Mouse (Mus musculus) MEL (cell line): ENCODE data around the gene Crb1. TPM values are rescaled to one million over a fixed set of nuclear protein-coding genes. Genes with fewer than 3 reads are reported as not detected.

Experiments used
- DNase-seq: peaks from one replicate; pipeline ENCODE4 v3.0.0; 2011; ENCODE audit warnings: low read depth, low spot score
- H3K27ac ChIP-seq: 2 replicates; pipeline ENCODE4 v1.5.1; 2012; ENCODE audit warnings: low read depth, mild to moderate bottlenecking, control low read depth, low read length, moderate library complexity; ENCODE audit not compliant: control insufficient read depth
- H3K27me3 ChIP-seq, 2 experiments: fragments of 150-350 bp in 1 of 2; sonication (generic) in 1 of 2; 2 replicates each; pipeline ENCODE4 v1.6.1; 2012; ENCODE audit warnings: low read length in 2 of 2, mild to moderate bottlenecking in 2 of 2, improper control_type of control experiment in 1 of 2, moderate library complexity in 1 of 2; ENCODE audit not compliant: insufficient read depth in 2 of 2, control insufficient read depth in 1 of 2
- H3K36me3 ChIP-seq, 2 experiments: 2 replicates each; pipeline ENCODE4 v1.6.1; 2012 to 2014; ENCODE audit warnings: low read length in 2 of 2, improper control_type of control experiment in 1 of 2, inconsistent platforms in 1 of 2, mild to moderate bottlenecking in 1 of 2; ENCODE audit not compliant: insufficient read depth in 2 of 2, control insufficient read depth in 1 of 2
- H3K4me1 ChIP-seq, 2 experiments: fragments of 150-350 bp in 1 of 2; sonication (generic) in 1 of 2; 2 replicates each; pipeline ENCODE4 v1.6.1; 2012; ENCODE audit warnings: low read length in 2 of 2, improper control_type of control experiment in 1 of 2, mild to moderate bottlenecking in 1 of 2; ENCODE audit not compliant: insufficient read depth in 2 of 2, control insufficient read depth in 1 of 2
- H3K4me3 ChIP-seq, 2 experiments: fragments of 150-350 bp in 1 of 2; sonication (generic) in 1 of 2; 2 replicates each; pipeline ENCODE4 v1.5.1; 2012; ENCODE audit warnings: low read depth in 2 of 2, low read length in 2 of 2, mild to moderate bottlenecking in 2 of 2, moderate library complexity in 2 of 2, control low read depth in 1 of 2, improper control_type of control experiment in 1 of 2; ENCODE audit not compliant: control insufficient read depth in 1 of 2, insufficient read depth in 1 of 2
- H3K79me2 ChIP-seq: 2 replicates; pipeline ENCODE4 v1.6.1; 2012; ENCODE audit warnings: mild to moderate bottlenecking, low read length, moderate library complexity; ENCODE audit not compliant: control insufficient read depth, poor library complexity, insufficient read depth
- H3K9ac ChIP-seq: 2 replicates; pipeline ENCODE4 v1.6.1; 2012; ENCODE audit warnings: low read depth, mild to moderate bottlenecking, control low read depth, low read length, moderate library complexity; ENCODE audit not compliant: control insufficient read depth, poor library complexity, severe bottlenecking
- H3K9me3 ChIP-seq: fragments of 150-350 bp; sonication (generic); replicated peaks from 2 replicates; pipeline ENCODE4 v1.6.1; 2012; ENCODE audit warnings: mild to moderate bottlenecking, low read length, improper control_type of control experiment, moderate library complexity; ENCODE audit not compliant: insufficient read depth
- BHLHE40 ChIP-seq: IDR thresholded peaks from 2 replicates; pipeline ENCODE4 v1.6.1; 2012; ENCODE audit warnings: low read depth, mild to moderate bottlenecking, inconsistent platforms, low read length, improper control_type of control experiment, borderline replicate concordance
- CHD1 ChIP-seq: IDR thresholded peaks from 2 replicates; pipeline ENCODE4 v1.6.1; 2012; ENCODE audit warnings: low read depth, mild to moderate bottlenecking, inconsistent platforms, low read length, improper control_type of control experiment
- E2F4 ChIP-seq: IDR thresholded peaks from 2 replicates; pipeline ENCODE4 v1.6.1; 2011; ENCODE audit warnings: low read depth, low read length, improper control_type of control experiment, borderline replicate concordance
- ELF1 ChIP-seq: IDR thresholded peaks from 2 replicates; pipeline ENCODE4 v1.6.1; 2014; ENCODE audit warnings: low read depth, mild to moderate bottlenecking, inconsistent platforms, low read length, improper control_type of control experiment, moderate library complexity
- ETS1 ChIP-seq: IDR thresholded peaks from 2 replicates; pipeline ENCODE4 v1.6.1; 2012; ENCODE audit warnings: low read depth, mild to moderate bottlenecking, inconsistent platforms, low read length, improper control_type of control experiment, moderate library complexity
- GATA1 ChIP-seq: IDR thresholded peaks from 2 replicates; pipeline ENCODE4 v1.6.1; 2011; ENCODE audit warnings: low read depth, low read length, improper control_type of control experiment
- HCFC1 ChIP-seq: IDR thresholded peaks from 2 replicates; pipeline ENCODE4 v1.6.1; 2012; ENCODE audit warnings: low read depth, mild to moderate bottlenecking, inconsistent platforms, low read length, improper control_type of control experiment, moderate library complexity
- KAT2A ChIP-seq: conservative IDR thresholded peaks from 2 replicates; pipeline ENCODE4 v1.6.1; 2012; ENCODE audit warnings: low read depth, low read length, improper control_type of control experiment, inconsistent platforms
- MAFK ChIP-seq: IDR thresholded peaks from 2 replicates; pipeline ENCODE4 v1.6.1; 2011; ENCODE audit warnings: low read depth, mild to moderate bottlenecking, low read length, improper control_type of control experiment, borderline replicate concordance
- MEF2A ChIP-seq: IDR thresholded peaks from 2 replicates; pipeline ENCODE4 v1.6.1; 2014; ENCODE audit warnings: low read depth, mild to moderate bottlenecking, inconsistent platforms, low read length, improper control_type of control experiment; ENCODE audit not compliant: poor library complexity, insufficient replicate concordance, severe bottlenecking; ENCODE audit errors: extremely low read depth
- NELFE ChIP-seq: IDR thresholded peaks from 2 replicates; pipeline ENCODE4 v1.6.1; 2011; ENCODE audit warnings: low read depth, low read length, improper control_type of control experiment
- NRF1 ChIP-seq: IDR thresholded peaks from 2 replicates; pipeline ENCODE4 v1.6.1; 2014; ENCODE audit warnings: low read depth, mild to moderate bottlenecking, inconsistent platforms, low read length, improper control_type of control experiment, moderate library complexity; ENCODE audit not compliant: poor library complexity, insufficient read depth, severe bottlenecking
- POLR2AphosphoS5 ChIP-seq: IDR thresholded peaks from 2 replicates; pipeline ENCODE4 v1.6.1; 2012; ENCODE audit warnings: low read depth, borderline replicate concordance, mild to moderate bottlenecking, inconsistent platforms, low read length, moderate library complexity, mixed read lengths
- RCOR1 ChIP-seq: IDR thresholded peaks from 2 replicates; pipeline ENCODE4 v1.6.1; 2012; ENCODE audit warnings: low read depth, mild to moderate bottlenecking, inconsistent platforms, low read length, improper control_type of control experiment
- SIN3A ChIP-seq: IDR thresholded peaks from 2 replicates; pipeline ENCODE4 v1.6.1; 2012; ENCODE audit warnings: low read length, improper control_type of control experiment, inconsistent platforms
- SMC3 ChIP-seq: IDR thresholded peaks from 2 replicates; pipeline ENCODE4 v1.6.1; 2011; ENCODE audit warnings: low read depth, low read length, improper control_type of control experiment
- TAL1 ChIP-seq: IDR thresholded peaks from 2 replicates; pipeline ENCODE4 v1.6.1; 2012; ENCODE audit warnings: mild to moderate bottlenecking, inconsistent platforms, low read length, moderate library complexity, mixed read lengths
- TCF12 ChIP-seq: IDR thresholded peaks from 2 replicates; pipeline ENCODE4 v1.6.1; 2014; ENCODE audit warnings: low read depth, mild to moderate bottlenecking, inconsistent platforms, low read length, improper control_type of control experiment, moderate library complexity
- USF1 ChIP-seq: IDR thresholded peaks from 2 replicates; pipeline ENCODE4 v1.6.1; 2014; ENCODE audit warnings: low read depth, mild to moderate bottlenecking, inconsistent platforms, low read length, improper control_type of control experiment, moderate library complexity
- polyA plus RNA-seq, 2 experiments: library from polyadenylated mRNA; stranded (reverse) in 1 of 2; unstranded in 1 of 2; fragments of >175 nt in 1 of 2; fragments of >200 nt in 1 of 2; gene quantifications; 2 replicates each; pipeline versions ENCODE4 v1.2.1 to v1.2.4; 2012; ENCODE audit warnings: low replicate concordance in 2 of 2, low read depth in 1 of 2; ENCODE audit not compliant: insufficient read length in 2 of 2, insufficient read depth in 1 of 2, missing spikeins in 1 of 2
- total RNA-seq: library from RNA; depleted of rRNA; stranded (reverse); fragments of 300-350 nt; gene quantifications from 2 replicates; pipeline ENCODE4 v1.2.3, GENCODE M21; 2012

Gene Crb1
- total and polyA plus RNA-seq, 3 experiments, result not detected

GRCm38 (mm10) chr1:139371341-139371740, 5.6 kb downstream of the Crb1 start:
- H3K4me1 ChIP-seq, result no peaks in the 10 kb centered on the region
- H3K27ac ChIP-seq, result no peak overlapping the region
- no peak for DNase-seq
- no peaks in the 10 kb centered on the region for H3K27me3 ChIP-seq
- TF ChIP-seq GATA1 (no peak), ELF1 (no peak), HCFC1 (no peak), NRF1 (no peak), TCF12 (no peak), SMC3 (no peak), ETS1 (no peak), E2F4 (no peak), MAFK (no peak), SIN3A (no peak), NELFE (no peak), POLR2AphosphoS5 (no peak)
- no peaks in the 10 kb centered on the region for H3K36me3 ChIP-seq
- no peaks in the 10 kb centered on the region for H3K79me2 ChIP-seq
- H3K9me3 ChIP-seq, result no peaks in the 10 kb centered on the region
- H3K4me3 ChIP-seq, result no peak overlapping the region
- no peak overlapping the region for H3K9ac ChIP-seq

GRCm38 (mm10) chr1:139348566-139348965, 28.3 kb downstream of the Crb1 start:
- Histone ChIP-seq H3K4me3 (no peak overlapping the region), H3K4me1 (no peaks in the 10 kb centered on the region)
- TF ChIP-seq NRF1 (no peak), USF1 (no peak), BHLHE40 (no peak)

GRCm38 (mm10) chr1:139346602-139347371, 30.1 kb downstream of the Crb1 start:
- Histone ChIP-seq H3K9ac (no peak overlapping the region), H3K9me3 (no peaks in the 10 kb centered on the region), H3K4me3 (no peak overlapping the region), H3K27me3 (no peaks in the 10 kb centered on the region; a peak in 1 of 4 replicates), H3K36me3 (no peaks in the 10 kb centered on the region), H3K27ac (no peak overlapping the region), H3K4me1 (no peaks in the 10 kb centered on the region), H3K79me2 (no peaks in the 10 kb centered on the region)
- no peak for DNase-seq
- no peak for TF ChIP-seq MEF2A
- TF ChIP-seq BHLHE40, result no peak
- no peak for TF ChIP-seq CHD1
- no peak for TF ChIP-seq KAT2A
- TF ChIP-seq TAL1, result no peak
- no peak for TF ChIP-seq RCOR1
- TF ChIP-seq, all 39 proteins: peak for 0

More at GRCm38 (mm10) chr1:139348566-139348965, 28.3 kb downstream of the Crb1 start:
- DNase-seq, result no peak
- Histone ChIP-seq H3K36me3 (no peaks in the 10 kb centered on the region), H3K79me2 (no peaks in the 10 kb centered on the region), H3K27ac (no peak overlapping the region), H3K9ac (no peak overlapping the region), H3K9me3 (no peaks in the 10 kb centered on the region), H3K27me3 (no peaks in the 10 kb centered on the region; a peak in 1 of 4 replicates)
